Mouse (Mus musculus): Measurements from ENCODE around the gene Slc35b4.

The Slc35b4 gene

GRCm38 (mm10) chr6:34176864-34177247 lies at the start of gene Slc35b4:
Gene Slc35b4 (minus strand): TSS chr6:34177111.
- DNase-seq, result peak; percentile 94 to 97

GRCm38 (mm10) chr6:34225004-34225599 lies 48.2 kb upstream of the Slc35b4 start:
- DNase-seq, result peak in 1 of 2 experiments; percentile 17

- no peak for DNase-seq
Measured at GRCm38 (mm10) chr6:34216450-34217319, 39.8 kb upstream of the Slc35b4 start.

- DNase-seq, result no peak
Measured at GRCm38 (mm10) chr6:34205754-34206153, 28.8 kb upstream of the Slc35b4 start.

GRCm38 (mm10) chr6:34204971-34205572 lies 28.2 kb upstream of the Slc35b4 start:
- peak; percentile 67 to 72 for DNase-seq

GRCm38 (mm10) chr6:34203503-34203902 lies 26.6 kb upstream of the Slc35b4 start:
- no peak for DNase-seq

GRCm38 (mm10) chr6:34194981-34195380 lies 18.1 kb upstream of the Slc35b4 start:
- peak in 1 of 2 experiments; percentile 9 for DNase-seq

GRCm38 (mm10) chr6:34193708-34194475 lies 17.0 kb upstream of the Slc35b4 start:
- DNase-seq, result peak; percentile 80 to 86

- no peak for DNase-seq
Measured at GRCm38 (mm10) chr6:34191401-34191800, 14.5 kb upstream of the Slc35b4 start.

GRCm38 (mm10) chr6:34189494-34189893 lies 12.6 kb upstream of the Slc35b4 start:
- no peak for DNase-seq

- DNase-seq, result no peak
Measured at GRCm38 (mm10) chr6:34187986-34188599, 11.2 kb upstream of the Slc35b4 start.

GRCm38 (mm10) chr6:34187273-34187863 lies 10.5 kb upstream of the Slc35b4 start:
- no peak for DNase-seq

GRCm38 (mm10) chr6:34183326-34183725 lies 6.4 kb upstream of the Slc35b4 start:
- DNase-seq, result no peak

GRCm38 (mm10) chr6:34181961-34182360 lies 5.0 kb upstream of the Slc35b4 start:
- DNase-seq, result no peak

- no peak for DNase-seq
Measured at GRCm38 (mm10) chr6:34179911-34180310, 3.0 kb upstream of the Slc35b4 start.

- DNase-seq, result no peak
Measured at GRCm38 (mm10) chr6:34179007-34179406, 2.1 kb upstream of the Slc35b4 start.

GRCm38 (mm10) chr6:34176111-34176863 lies 624 bp downstream of the Slc35b4 start:
- no peak for DNase-seq

- DNase-seq, result no peak
Measured at GRCm38 (mm10) chr6:34174715-34175114, 2.2 kb downstream of the Slc35b4 start.

GRCm38 (mm10) chr6:34173251-34173650 lies 3.7 kb downstream of the Slc35b4 start:
- peak in 1 of 2 experiments; percentile 7 for DNase-seq

- DNase-seq, result no peak
Measured at GRCm38 (mm10) chr6:34171748-34172457, 5.0 kb downstream of the Slc35b4 start.
